Mouse (Mus musculus): ENCODE measurements around the gene Fam81b. TPM values are rescaled to one million over a fixed set of nuclear protein-coding genes. Genes with fewer than 3 reads are reported as not detected.
A peak's percentile ranks its signal among the peaks of the same experiment; 100 is the strongest.

Fam81b gene
- polyA plus RNA-seq, 1 experiment from 2014 or later, result not detected

DNA sequence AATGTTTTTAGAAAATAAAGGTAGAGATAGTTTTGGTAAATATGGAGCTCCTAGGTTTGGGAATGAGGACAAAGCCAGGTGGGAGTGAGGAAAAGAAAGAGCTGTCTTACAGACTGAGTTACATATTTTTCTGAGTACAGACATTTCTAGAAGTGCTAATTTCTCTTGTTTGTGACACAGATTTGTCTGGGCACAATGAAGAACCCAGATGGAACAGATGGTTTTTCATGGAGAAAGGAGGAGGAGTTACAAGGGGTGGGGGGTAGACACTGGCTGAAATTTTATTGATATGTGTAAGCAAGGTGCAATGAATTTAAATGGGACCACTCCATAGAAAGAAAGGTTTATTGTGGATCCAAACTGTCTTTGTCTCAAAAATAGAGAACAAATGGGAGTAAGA lies 109.9 kb downstream of the Fam81b start:
- Histone ChIP-seq H3K9me3 (ENCODE audit: low read depth, low read length) (no peaks in the 10 kb centered on the region), H3K27me3 (ENCODE audit: insufficient read depth, low read length) (no peaks in the 10 kb centered on the region), H3K4me2 (no peak overlapping the region), H3K9ac (no peak overlapping the region), H3K4me3 (ENCODE audit: low read depth, low read length) (no peak overlapping the region), H3K4me1 (ENCODE audit: insufficient read depth) (no peaks in the 10 kb centered on the region), H3K36me3 (ENCODE audit: insufficient read depth) (peaks cover 23% of the 10 kb centered on the region), H3K27ac (ENCODE audit: low read depth) (no peak overlapping the region)
- DNase-seq (no peak), ATAC-seq (ENCODE audit: insufficient read depth) (no peak)
- no peak for TF ChIP-seq CTCF (IDR thresholded peaks at IDR 0.05; ENCODE audit: low read depth)

DNA sequence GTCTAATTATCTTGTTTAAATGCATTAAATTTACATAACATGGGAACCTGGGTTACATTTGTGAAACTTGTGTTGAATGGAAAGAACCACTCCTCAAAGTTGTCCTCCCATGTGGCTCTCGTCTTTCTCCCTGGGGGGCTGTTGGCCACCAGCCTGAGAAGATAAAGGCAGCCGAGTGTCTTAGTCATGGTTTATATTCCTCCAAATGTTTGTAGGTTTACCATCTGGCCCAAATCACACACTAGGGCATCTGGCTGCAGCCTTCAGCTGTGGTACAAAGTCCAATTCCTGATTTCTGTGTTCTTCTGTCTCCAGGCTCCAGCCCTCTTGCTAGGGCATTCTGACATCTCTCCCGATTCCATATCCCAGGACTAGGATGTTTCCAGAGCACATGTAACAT lies 114.6 kb downstream of the Fam81b start:
- TF ChIP-seq CTCF (IDR thresholded peaks at IDR 0.05; ENCODE audit: low read depth), result no peak

DNA sequence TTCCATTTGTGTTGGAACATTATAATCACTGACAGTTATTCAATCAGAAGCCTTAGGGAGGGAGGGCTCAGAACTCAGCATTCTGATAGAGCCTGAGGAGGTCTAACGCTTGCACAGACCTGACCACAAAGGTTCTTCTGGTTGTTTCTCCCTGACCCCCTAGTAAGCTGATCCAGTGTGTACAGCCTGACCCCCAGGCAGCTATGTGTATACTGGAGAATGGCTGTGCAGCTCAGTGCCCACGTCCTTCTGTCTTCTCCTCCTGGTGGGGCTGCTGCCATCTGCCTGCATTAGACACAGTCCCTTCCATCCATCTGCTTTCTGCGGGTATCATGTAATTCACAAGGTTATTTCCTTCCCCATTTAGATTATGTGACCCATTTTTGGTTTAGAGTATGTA lies 115.7 kb downstream of the Fam81b start:
- Histone ChIP-seq H3K9me3 (ENCODE audit: low read depth, low read length) (no peaks in the 10 kb centered on the region), H3K4me1 (ENCODE audit: insufficient read depth) (no peaks in the 10 kb centered on the region), H3K9ac (no peak overlapping the region), H3K27ac (ENCODE audit: low read depth) (no peak overlapping the region), H3K4me3 (ENCODE audit: low read depth, low read length) (no peak overlapping the region), H3K27me3 (ENCODE audit: insufficient read depth, low read length) (no peaks in the 10 kb centered on the region), H3K36me3 (ENCODE audit: insufficient read depth) (peaks cover 41% of the 10 kb centered on the region), H3K4me2 (no peak overlapping the region)
- DNase-seq (no peak), ATAC-seq (ENCODE audit: insufficient read depth) (no peak)
- WGBS, result 78% methylated on average over 3 of the region's 3 CpGs
- no peak for TF ChIP-seq CTCF (IDR thresholded peaks at IDR 0.05; ENCODE audit: low read depth)

More for the DNA sequence above, 114.6 kb downstream of the Fam81b start:
- Histone ChIP-seq H3K4me1 (ENCODE audit: insufficient read depth) (no peaks in the 10 kb centered on the region), H3K36me3 (ENCODE audit: insufficient read depth) (peaks cover 38% of the 10 kb centered on the region), H3K4me2 (no peak overlapping the region), H3K27me3 (ENCODE audit: insufficient read depth, low read length) (no peaks in the 10 kb centered on the region), H3K9ac (no peak overlapping the region), H3K27ac (ENCODE audit: low read depth) (no peak overlapping the region), H3K4me3 (ENCODE audit: low read depth, low read length) (no peak overlapping the region), H3K9me3 (ENCODE audit: low read depth, low read length) (no peaks in the 10 kb centered on the region)
- ATAC-seq (ENCODE audit: insufficient read depth) (no peak), DNase-seq (no peak)
- WGBS, result 71% methylated on average over 3 of the region's 3 CpGs

DNA sequence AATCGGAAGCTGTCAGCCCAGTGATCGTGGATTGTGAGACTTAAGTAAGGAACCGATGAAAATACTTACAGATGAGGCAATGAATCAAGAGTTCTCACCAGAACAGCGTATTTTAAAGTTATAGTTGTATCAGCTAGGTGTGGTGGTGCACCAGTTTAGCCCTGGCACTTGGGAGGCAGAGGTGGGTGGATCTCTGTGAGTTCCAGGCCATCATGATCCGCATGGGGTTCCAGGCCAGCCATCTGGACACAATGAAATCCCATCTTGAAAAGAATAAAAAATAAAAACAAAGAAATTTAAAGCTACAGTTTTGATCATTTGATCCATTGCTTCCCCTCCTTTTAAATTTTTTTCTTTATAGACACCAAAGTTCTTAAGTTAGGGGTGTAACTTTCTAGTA lies 117.2 kb downstream of the Fam81b start:
- Histone ChIP-seq H3K4me3 (ENCODE audit: low read depth, low read length) (no peak overlapping the region), H3K27ac (ENCODE audit: low read depth) (no peak overlapping the region), H3K4me1 (ENCODE audit: insufficient read depth) (no peaks in the 10 kb centered on the region), H3K9ac (no peak overlapping the region), H3K27me3 (ENCODE audit: insufficient read depth, low read length) (no peaks in the 10 kb centered on the region), H3K9me3 (ENCODE audit: low read depth, low read length) (no peaks in the 10 kb centered on the region), H3K36me3 (ENCODE audit: insufficient read depth) (peaks cover 42% of the 10 kb centered on the region), H3K4me2 (no peak overlapping the region)
- no peak for TF ChIP-seq CTCF (IDR thresholded peaks at IDR 0.05; ENCODE audit: low read depth)
- ATAC-seq (ENCODE audit: insufficient read depth) (no peak), DNase-seq (no peak)
- WGBS, result 90% methylated on average over 5 of the region's 5 CpGs

DNA sequence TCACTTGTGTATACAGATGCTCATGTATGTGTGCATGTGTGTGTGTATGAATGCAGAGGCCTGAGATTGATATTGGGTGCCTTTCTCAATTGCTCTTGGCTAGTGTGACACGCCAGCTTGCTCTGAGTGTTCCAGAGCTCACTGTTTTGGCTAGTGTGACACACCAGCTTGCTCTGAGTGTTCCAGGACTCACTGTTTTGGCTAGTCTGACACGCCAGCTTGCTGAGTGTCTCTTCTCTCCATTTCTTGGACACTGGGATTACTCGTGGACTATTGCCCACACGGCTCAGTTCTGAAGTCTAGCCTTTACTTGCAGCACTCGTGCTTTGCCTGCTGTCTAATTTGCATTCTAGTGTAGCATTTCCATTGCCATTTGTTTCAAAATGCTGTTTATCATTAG lies 126.2 kb downstream of the Fam81b start:
- Histone ChIP-seq H3K27me3 (ENCODE audit: insufficient read depth, low read length) (no peaks in the 10 kb centered on the region), H3K27ac (ENCODE audit: low read depth) (no peak overlapping the region), H3K36me3 (ENCODE audit: insufficient read depth) (peaks cover 23% of the 10 kb centered on the region), H3K4me2 (no peak overlapping the region), H3K9me3 (ENCODE audit: low read depth, low read length) (no peaks in the 10 kb centered on the region), H3K4me3 (ENCODE audit: low read depth, low read length) (no peak overlapping the region), H3K4me1 (ENCODE audit: insufficient read depth) (no peaks in the 10 kb centered on the region), H3K9ac (no peak overlapping the region)
- no peak for TF ChIP-seq CTCF (IDR thresholded peaks at IDR 0.05; ENCODE audit: low read depth)
- DNase-seq (no peak), ATAC-seq (ENCODE audit: insufficient read depth) (no peak)
- WGBS, result 90% methylated on average over 5 of the region's 5 CpGs

DNA sequence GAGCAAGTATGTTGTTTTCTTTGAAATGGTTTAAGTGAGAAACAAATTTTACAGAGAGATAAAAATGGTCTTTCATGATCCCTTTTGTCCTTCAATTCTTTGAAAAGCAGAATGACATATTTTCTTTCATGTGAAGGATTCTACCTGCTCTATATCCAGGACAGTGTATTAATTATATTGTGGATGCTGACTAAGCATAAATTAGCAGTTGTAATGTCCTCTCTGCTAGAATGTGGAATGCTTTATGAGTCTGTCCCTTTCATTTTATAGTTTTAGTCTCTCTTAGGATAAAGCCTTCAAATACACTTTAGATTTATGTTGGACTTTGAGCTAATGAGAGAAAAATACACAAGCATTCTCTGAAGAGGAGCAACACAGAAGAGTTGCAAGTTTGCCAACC lies 130.6 kb downstream of the Fam81b start:
- ATAC-seq (ENCODE audit: insufficient read depth) (no peak), DNase-seq (no peak)
- Histone ChIP-seq H3K36me3 (ENCODE audit: insufficient read depth) (peaks cover 24% of the 10 kb centered on the region), H3K4me1 (ENCODE audit: insufficient read depth) (no peaks in the 10 kb centered on the region), H3K4me3 (ENCODE audit: low read depth, low read length) (no peak overlapping the region), H3K9me3 (ENCODE audit: low read depth, low read length) (no peaks in the 10 kb centered on the region), H3K9ac (no peak overlapping the region), H3K27me3 (ENCODE audit: insufficient read depth, low read length) (no peaks in the 10 kb centered on the region), H3K27ac (ENCODE audit: low read depth) (no peak overlapping the region), H3K4me2 (no peak overlapping the region)
- TF ChIP-seq CTCF (IDR thresholded peaks at IDR 0.05; ENCODE audit: low read depth), result no peak

DNA sequence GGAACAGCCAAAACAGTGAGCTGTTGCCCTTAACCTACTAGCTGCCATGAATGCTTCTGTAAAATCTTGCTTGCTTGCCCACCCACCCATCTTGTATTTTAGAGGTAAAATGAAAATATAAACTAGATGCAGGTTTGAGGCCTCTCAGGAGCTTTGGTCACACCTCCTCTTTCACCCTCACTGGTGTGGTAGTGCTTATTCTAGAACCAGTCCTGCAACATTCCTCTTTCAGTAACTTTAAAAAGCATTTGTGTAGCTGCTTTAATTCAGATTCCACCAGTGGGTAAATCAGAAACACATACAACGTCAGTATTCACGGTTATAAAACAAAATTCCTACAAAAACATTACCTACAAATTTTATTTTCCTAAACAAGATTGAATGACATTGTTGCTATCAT lies 144.3 kb downstream of the Fam81b start:
- DNase-seq, result peak; percentile 30

DNA sequence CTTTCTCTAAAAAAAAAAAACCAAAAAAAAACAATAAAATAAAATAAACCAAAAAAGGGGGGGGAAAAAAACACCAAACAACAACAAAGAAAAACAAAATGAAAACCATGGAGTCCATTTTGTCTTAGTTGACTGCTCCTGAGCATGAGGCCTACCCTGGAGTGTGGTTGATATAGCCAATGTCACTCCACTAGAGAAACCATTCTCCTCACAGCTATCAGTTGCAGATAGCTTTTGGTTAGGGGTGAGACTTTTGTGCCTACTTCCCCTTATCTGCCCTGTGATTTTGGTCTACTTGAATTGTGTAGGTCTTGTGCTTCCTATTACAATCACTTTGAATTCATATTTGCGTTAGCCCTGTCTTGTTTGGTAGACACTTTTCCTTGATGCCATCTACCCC lies 147.4 kb downstream of the Fam81b start:
- no peak overlapping the region for H3K27ac ChIP-seq (ENCODE audit: low read depth)
- H3K36me3 ChIP-seq (ENCODE audit: insufficient read depth), result peaks cover 61% of the 10 kb centered on the region
- TF ChIP-seq CTCF (IDR thresholded peaks at IDR 0.05; ENCODE audit: low read depth), result no peak
- no peak overlapping the region for H3K4me2 ChIP-seq
- DNase-seq, result no peak
- 94% methylated on average over 1 of the region's 1 CpGs for WGBS
- H3K9me3 ChIP-seq (ENCODE audit: low read depth, low read length), result no peaks in the 10 kb centered on the region
- H3K4me3 ChIP-seq (ENCODE audit: low read depth, low read length), result no peak overlapping the region
- ATAC-seq (ENCODE audit: insufficient read depth), result no peak
- no peaks in the 10 kb centered on the region for H3K27me3 ChIP-seq (ENCODE audit: insufficient read depth, low read length)
- no peaks in the 10 kb centered on the region for H3K4me1 ChIP-seq (ENCODE audit: insufficient read depth)
- H3K9ac ChIP-seq, result no peak overlapping the region

More for the DNA sequence above, 144.3 kb downstream of the Fam81b start:
- Histone ChIP-seq H3K4me2 (no peak overlapping the region), H3K27ac (ENCODE audit: low read depth) (no peak overlapping the region), H3K9me3 (ENCODE audit: low read depth, low read length) (no peaks in the 10 kb centered on the region), H3K4me3 (ENCODE audit: low read depth, low read length) (no peak overlapping the region), H3K4me1 (ENCODE audit: insufficient read depth) (no peaks in the 10 kb centered on the region), H3K27me3 (ENCODE audit: insufficient read depth, low read length) (no peaks in the 10 kb centered on the region), H3K36me3 (ENCODE audit: insufficient read depth) (peaks cover 49% of the 10 kb centered on the region), H3K9ac (no peak overlapping the region)
- WGBS, result 70% methylated on average over 2 of the region's 2 CpGs
- peak; percentile 71; the same call in 1 of the 2 replicates for ATAC-seq (ENCODE audit: insufficient read depth)
- no peak for TF ChIP-seq CTCF (IDR thresholded peaks at IDR 0.05; ENCODE audit: low read depth)

Data from lung, embryonic 14.5 days (tissue).